Mouse (Mus musculus): ENCODE measurements around the gene Hsd17b6. TPM values are rescaled to one million over a fixed set of nuclear protein-coding genes. Genes with fewer than 3 reads are reported as not detected.
"Not testable (repeated sequence)": the region's sequence is repeated elsewhere in the genome, so short reads cannot be mapped to it uniquely, and the experiment has no call there.

Gene Hsd17b6
- not detected for polyA plus RNA-seq (2017; shearing (Covaris generic))

GRCm38 (mm10) chr10:128007446-128007845 lies at the start of gene Hsd17b6:
Gene Hsd17b6, minus strand, starts transcription at chr10:128007611.
- ATAC-seq: no peak

GRCm38 (mm10) chr10:128053001-128053400 lies 45.6 kb upstream of the Hsd17b6 start:
- no peak for ATAC-seq

- ATAC-seq: not testable (repeated sequence)
Observed at GRCm38 (mm10) chr10:128052136-128052535, 44.7 kb upstream of the Hsd17b6 start.

GRCm38 (mm10) chr10:128051589-128051988 lies 44.2 kb upstream of the Hsd17b6 start:
- ATAC-seq: no peak

DNA sequence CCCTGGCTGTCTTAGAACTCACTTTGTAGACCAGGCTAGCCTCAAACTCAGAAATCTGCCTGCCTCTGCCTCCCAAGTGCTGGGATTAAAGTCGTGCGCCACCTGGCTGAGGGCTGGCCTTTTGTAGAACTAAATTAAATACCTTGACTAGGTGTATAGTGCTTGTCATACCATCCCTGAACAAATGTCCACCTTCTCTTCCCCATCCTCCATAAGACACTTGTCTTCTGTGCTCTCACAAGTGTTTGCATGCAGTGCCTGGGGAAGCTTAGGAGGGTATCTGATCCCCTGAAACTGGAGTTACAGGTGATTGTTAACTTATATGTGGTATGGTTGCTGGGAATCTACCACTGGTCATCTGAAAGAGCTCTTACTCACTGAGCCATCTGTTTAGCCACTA lies 42.9 kb upstream of the Hsd17b6 start:
- no peak for ATAC-seq

GRCm38 (mm10) chr10:128049741-128050140 lies 42.3 kb upstream of the Hsd17b6 start:
- no peak for ATAC-seq

DNA sequence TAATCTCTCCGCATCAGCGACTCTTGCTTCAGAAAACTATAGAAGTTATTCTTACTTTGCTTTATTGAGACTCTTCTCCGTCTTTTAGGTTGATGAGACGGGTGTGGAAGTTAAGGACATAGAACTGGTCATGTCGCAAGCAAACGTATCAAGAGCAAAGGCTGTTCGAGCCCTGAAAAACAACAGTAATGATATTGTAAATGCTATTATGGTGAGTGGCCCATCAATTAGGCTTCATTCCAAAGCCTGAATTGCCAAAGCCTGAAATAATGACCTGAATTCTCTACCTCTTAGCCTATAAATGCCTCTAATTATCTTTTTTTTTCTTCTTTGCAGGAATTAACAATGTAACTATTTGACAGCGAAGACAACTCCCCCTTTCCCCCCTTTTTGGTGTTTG lies 40.7 kb upstream of the Hsd17b6 start:
- ATAC-seq: no peak

DNA sequence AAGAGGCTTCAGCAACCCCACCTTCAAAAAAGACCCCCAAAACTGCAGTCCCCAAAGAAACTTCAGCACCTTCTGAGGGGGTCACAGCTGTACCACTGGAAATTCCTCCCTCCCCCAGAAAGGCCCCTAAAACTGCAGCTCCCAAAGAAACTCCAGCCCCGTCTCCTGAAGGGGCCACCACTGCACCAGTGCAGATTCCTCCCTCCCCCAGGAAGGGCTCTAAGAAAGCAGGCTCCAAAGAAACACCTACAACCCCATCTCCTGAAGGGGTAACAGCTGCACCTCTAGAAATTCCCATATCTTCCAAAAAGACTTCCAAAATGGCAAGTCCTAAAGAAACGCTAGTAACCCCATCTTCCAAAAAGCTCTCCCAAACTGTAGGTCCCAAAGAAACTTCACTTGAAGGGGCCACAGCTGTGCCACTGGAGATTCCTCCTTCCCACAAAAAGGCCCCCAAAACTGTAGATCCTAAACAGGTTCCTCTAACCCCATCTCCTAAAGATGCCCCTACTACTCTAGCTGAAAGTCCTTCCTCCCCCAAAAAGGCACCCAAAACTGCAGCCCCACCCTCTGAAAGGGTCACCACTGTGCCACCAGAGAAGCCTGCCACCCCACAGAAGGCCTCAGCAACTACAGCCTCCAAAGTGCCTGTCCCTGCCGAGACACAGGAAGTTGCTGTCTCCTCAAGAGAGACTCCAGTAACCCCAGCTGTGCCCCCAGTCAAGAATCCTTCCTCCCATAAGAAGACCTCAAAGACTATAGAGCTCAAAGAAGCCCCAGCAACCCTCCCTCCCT lies 35.8 kb upstream of the Hsd17b6 start:
- no peak for ATAC-seq

DNA sequence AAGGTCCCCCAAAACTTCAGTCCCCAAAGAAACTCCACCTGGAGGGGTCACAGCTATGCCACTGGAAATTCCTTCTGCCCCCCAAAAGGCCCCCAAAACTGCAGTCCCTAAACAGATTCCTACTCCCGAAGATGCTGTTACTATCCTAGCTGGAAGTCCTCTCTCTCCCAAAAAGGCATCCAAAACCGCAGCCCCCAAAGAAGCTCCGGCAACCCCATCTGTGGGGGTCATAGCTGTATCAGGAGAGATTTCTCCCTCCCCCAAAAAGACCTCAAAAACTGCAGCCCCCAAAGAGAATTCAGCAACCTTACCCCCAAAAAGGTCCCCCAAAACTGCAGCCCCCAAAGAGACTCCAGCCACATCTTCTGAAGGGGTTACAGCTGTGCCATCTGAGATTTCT lies 35.1 kb upstream of the Hsd17b6 start:
- ATAC-seq: no peak

DNA sequence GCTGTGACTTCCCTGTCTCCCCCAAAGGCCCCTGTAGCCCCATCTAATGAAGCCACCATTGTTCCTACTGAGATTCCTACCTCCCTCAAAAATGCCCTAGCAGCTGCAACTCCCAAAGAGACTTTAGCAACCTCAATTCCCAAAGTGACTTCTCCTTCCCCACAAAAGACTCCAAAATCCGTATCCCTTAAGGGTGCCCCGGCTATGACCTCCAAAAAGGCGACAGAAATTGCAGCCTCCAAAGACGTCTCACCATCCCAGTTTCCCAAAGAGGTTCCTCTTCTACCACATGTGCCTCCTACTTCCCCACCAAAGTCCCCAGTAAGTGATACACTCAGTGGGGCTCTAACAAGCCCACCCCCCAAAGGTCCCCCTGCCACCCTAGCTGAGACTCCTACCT lies 34.2 kb upstream of the Hsd17b6 start:
- no peak for ATAC-seq

DNA sequence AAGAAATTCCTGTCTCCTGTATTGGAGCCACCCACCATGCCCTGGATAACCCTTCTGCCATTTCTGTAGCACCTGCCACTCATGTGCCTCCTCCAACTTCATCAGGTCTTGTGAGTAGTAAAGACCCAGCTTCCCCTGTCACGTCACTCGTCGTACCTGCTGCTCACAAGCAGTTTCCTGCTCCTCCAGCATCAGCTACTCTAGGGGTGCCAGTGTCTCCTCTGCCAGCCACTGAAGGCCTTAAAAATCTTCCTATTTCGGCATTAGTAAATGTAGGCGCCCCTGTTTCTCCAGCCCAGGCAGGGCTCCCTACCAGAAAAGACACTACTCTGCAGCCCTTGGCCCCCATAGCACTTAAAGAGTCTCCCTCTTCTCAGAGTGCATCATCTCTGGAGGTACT lies 32.9 kb upstream of the Hsd17b6 start:
- no peak for ATAC-seq

DNA sequence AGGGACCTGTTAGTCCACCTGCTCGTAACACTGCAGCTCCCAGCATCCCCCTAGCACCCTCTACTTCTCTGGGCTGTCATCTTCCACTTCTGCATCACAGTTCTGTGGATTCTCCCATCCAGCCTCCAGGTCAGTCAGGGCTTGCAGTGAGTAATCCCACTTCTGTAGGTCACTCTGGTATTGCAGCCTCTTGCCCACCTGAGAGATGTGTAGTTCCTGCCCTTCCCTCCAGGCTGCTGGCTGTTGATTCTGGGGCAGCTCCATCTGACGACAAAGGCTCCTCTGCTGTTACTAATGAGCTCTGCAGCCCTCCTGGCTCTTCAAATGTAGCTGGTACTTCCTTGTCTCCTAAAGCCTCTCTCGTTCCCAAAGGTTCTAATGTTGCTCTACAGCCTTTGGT lies 32.4 kb upstream of the Hsd17b6 start:
- ATAC-seq: no peak

DNA sequence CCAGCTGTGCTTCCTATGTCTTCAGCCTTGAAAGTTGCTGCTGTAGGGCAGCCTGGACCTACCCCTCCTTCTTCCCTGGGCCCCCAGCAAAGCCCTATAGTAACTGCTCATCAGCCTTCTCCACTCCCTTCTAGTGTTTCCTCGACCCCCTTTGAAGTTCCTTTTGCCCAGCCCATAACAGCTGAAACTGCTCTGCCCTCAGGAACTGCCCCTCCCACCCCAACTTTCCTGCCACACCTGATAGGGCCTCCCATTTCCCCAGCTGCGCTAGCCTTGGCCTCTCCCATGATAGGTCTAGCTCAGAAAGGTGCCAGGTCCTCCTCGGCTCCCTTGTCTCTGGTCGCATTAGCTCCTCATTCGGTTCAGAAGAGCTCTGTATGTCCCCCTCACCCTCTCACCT lies 31.8 kb upstream of the Hsd17b6 start:
- no peak for ATAC-seq

DNA sequence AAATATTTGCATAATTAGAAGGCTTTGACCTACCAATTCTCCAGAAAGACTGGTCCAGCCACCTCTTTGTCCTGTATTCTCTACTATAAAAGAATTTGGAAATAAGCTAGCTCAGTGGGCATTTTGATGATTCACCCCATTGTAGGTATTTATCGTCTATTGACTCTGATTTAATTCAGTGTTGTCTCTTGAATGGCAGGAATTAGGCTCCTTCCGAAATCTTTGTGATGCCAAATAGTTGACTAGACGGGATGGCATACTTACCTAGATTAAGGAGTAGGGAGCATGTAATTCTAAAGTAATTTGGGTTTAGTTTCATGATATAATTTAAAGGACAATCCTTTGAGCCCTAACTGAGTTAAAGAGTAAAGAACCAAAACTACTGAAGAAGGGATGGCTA lies 30.5 kb upstream of the Hsd17b6 start:
- no peak for ATAC-seq

GRCm38 (mm10) chr10:128036746-128037425 lies 29.5 kb upstream of the Hsd17b6 start:
- ATAC-seq: no peak

DNA sequence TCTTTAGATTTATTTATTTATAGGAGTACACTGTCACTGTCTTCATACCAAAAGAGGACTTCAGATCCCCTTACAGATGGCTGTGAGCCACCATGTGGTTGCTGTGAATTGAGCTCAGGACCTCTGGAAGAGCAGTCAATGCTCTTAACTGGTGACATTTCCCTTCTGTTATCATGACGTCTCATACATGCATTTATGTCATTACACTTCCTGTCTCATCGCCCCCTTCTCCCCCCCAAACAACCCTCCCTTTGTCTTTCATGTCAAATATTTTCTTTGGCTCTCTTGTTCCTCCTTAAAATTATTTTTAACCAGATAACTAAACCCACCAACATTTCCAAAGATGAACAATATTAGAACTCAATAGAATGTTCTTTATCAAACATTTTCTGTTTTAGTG lies 23.4 kb upstream of the Hsd17b6 start:
- no peak for ATAC-seq

GRCm38 (mm10) chr10:128029931-128030330 lies 22.5 kb upstream of the Hsd17b6 start:
- ATAC-seq: no peak

- no peak for ATAC-seq
Observed at GRCm38 (mm10) chr10:128023496-128023895, 16.1 kb upstream of the Hsd17b6 start.

GRCm38 (mm10) chr10:128022196-128022595 lies 14.8 kb upstream of the Hsd17b6 start:
- ATAC-seq: no peak

GRCm38 (mm10) chr10:128015068-128015934 lies 7.9 kb upstream of the Hsd17b6 start, which contains the start of gene Prim1:
Gene Prim1, plus strand, starts transcription at chr10:128015168.
- ATAC-seq: peak; percentile 98

DNA sequence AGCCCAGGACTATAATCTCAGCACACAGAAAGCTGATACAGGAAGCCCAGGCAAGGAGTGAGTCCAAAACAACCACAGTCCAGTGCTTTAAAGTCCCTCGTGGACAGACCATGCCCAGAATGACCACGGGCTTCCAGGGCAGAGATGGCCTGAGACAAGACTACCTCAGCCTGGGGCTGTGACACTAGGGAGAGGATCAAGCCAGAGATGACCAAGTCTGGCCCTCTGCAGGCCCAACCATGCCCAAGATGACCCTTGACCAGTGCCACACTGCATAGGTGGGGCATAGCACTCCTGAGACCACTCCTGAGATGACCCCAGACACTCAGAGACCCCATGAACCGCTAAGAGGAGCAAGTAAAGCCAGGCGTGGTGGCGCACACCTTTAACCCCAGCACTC lies 2.3 kb upstream of the Hsd17b6 start:
- no peak for ATAC-seq

DNA sequence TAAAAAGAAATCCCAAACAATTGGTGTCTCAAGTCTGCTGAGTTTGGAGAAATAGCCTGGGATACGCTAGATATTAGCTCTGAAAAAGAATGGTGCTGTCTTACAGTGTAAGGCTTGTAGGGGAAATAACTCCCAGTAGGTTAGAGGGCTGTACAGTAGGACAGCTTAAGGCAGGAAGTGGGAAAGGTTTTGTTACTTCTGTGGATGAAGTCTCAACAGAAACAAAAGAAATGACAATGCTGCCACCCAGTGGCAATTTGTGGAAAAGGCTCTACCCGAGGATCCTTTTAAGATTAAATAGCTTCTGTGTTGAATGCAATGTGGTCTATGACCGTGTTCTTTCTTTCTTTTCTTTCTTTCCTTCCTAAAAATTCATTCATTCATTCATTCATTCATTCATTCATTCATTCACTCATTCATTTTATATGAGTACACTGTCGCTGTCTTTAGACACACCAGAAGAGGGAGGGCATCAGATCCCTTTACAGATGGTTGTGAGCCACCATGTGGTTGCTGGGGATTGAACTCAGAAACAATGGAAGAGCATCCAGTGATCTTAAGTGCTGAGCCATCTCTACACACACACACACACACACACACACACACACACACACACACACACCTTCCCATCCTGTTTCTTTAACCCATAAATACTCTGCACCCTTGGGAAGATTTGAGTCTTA lies 937 bp upstream of the Hsd17b6 start:
- ATAC-seq: peak; percentile 77

DNA sequence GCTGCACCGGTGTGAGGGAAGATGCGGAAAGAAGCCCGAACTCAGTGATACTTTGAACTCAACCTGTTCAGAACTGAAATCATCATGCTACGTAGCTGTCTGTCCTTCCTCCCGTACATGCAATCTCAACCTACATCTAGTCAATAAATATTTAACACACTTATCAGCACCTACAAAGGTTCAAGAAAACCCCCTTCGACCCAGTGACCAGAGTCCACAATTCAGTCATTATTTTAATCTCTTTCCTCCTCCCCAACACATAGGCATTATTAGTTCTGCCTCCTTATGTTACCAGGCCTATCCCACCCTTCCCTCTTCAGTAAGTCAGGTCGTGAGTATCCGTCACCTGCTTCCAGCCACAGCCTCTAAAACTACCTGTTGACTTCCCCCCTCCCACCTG lies 1.9 kb downstream of the Hsd17b6 start:
- no peak for ATAC-seq

Measured in inflammation-experienced regulatory T-cells, adult 6 months (primary cell).